Mouse (Mus musculus) erythroblast, adult 5-6 weeks (primary cell): Measurements from ENCODE around the gene Hist3h2a. TPM values are rescaled to one million over a fixed set of nuclear protein-coding genes. Genes with fewer than 3 reads are reported as not detected.

Experiments
- ATAC-seq: replicated peaks from 2 replicates; pipeline ENCODE4 v1.8.0; 2016; ENCODE audit warnings: moderate number of reproducible peaks, mild to moderate bottlenecking, moderate TSS enrichment, inconsistent platforms; ENCODE audit not compliant: poor library complexity, low FRiP score, severe bottlenecking
- total RNA-seq, 2 experiments: library from RNA; stranded (forward) in 1 of 2; stranded (reverse) in 1 of 2; fragments of 150-400 nt in 1 of 2; fragments of 200-764, 138-1000 nt in 1 of 2; gene quantifications; 2 replicates each; pipeline versions ENCODE4 v1.2.3 to v1.2.4; 2015 to 2017; ENCODE audit warnings: low replicate concordance in 2 of 2

Gene Hist3h2a
- total RNA-seq (2015; ENCODE audit: low replicate concordance) (30.5 and 41.5 TPM in 2 replicates), total RNA-seq (2017; ENCODE audit: low replicate concordance) (255 and 279 TPM in 2 replicates)

GRCm38 (mm10) chr11:58954420-58955142 lies at the start of gene Hist3h2a, which contains the start of gene Trim17:
Hist3h2a (plus strand) TSS chr11:58954685.
Trim17 (plus strand) TSS chr11:58954685.
- peak; percentile 79 for ATAC-seq

GRCm38 (mm10) chr11:58904838-58905237 lies 49.6 kb upstream of the Hist3h2a start:
- peak; percentile 53 for ATAC-seq

DNA sequence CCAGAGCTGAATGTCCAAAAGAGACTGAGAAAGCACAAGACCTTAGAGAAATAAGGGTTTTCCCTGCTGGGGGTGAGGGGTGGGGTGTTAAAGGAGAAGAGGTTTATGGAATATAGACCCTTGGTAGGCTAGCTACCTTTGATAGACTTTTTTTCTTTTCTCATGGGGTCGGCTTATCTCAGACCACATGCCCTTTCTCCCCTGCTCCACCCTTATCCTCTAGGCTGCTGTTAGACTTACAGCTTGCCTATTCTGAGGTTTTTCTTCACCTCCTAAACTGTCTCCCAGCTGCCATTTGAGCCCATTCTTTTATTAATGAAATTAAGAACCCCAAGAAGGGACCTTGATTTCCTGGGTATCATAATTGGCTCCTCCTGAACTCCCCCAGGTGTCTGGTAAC lies 40.7 kb upstream of the Hist3h2a start:
- ATAC-seq: peak; percentile 37

DNA sequence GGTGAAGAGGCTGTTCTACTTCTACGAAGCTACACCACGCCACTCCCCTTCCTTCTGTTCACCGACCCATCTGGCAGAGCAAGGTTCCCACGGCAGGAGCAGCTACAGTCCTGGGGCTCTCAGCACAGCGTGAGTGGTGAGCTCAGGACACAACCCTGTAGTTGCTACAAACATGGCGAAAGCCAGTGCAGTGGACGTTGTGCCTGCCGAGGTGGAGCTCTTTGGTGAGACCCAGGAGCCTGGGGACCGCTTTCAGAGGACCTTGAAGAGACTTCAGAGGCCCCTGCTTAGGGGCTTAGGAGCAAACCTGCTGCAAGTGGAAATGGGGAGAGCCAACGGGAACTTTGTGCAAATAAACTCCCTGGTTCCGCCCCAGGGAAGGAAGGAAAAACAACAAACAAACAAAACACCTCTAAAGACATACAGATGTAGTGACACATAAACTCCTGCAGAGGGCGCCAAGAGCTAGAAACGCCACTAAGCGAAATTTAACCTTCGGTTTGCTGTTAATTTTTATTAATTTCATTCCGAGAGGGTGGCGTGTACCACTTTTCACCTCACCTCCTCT lies 39.9 kb upstream of the Hist3h2a start:
- ATAC-seq: peak; percentile 40

DNA sequence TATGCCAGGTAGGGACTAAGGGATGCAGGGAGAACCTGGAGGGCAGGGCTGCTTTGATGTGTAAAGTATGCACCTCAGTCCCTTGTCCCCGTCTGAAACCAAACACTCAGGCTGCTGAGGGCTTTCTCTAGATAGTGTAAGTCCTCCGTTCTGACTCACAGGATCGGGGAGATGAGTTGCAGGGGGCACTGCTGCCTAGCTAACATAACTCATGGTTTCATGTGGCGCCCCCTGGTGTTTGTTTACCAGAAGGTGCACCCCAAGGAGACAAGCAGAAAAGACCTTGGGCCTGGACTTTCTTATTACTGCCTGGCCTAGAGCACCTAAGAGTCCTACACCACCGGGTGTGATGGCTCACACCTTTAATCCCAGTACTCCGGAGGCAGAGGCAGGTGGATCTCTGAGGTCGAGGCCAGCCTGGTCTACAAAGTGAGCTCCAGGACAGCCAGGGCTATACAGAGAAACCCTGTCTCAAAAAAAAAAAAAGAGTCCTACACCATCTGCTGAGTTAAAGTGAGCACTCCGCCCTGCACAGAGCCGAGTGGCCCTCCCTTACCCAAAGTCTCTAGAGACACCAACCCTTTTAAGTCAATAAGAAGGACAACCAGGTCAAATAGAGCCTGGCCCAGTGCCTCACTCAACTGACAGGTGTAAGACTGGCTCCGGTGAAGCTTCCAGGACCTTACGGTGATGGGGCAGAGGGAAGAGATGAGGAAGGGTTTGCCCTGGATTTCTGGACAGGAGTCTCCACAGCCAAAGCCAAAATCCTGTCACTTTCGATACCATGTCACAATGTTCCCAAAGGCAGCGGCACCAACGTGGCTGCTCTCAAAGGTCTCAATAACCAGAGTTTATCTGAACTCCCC lies 37.4 kb upstream of the Hist3h2a start:
- ATAC-seq: peak; percentile 59

DNA sequence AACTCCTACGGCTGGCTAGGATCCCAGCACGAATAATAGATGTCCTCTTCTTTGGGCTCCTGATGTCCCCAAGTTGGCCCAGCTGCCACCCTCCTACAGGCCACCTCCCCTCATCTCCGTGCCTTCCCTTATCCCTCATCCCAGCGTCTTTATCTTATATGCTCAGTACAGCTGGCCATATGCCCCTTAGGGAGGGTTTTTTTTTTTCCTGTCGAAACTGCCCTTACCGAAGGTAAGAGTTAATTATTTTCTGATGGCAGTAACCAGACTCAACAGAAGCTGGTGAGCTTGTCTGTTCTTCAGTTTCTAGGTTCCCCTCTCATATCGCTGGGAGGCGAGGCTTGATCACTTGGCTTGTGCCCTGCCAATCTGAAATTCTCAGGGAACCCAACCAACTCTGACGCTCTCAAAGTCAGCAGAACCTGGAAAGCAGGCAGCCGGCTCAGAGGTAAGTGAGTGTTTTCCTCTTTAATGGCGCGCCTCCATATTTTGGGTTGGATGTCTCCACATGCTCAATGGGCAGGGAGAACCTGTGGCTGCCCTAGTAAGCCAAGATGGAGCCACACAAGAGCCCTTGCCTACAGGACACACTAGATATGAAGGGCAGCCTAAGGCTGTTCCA lies 36.6 kb upstream of the Hist3h2a start, which contains the start of gene Btnl10:
TSS of gene Btnl10 (plus strand) at position 164 of the 622 bp plus-strand sequence.
- ATAC-seq: peak; percentile 63

DNA sequence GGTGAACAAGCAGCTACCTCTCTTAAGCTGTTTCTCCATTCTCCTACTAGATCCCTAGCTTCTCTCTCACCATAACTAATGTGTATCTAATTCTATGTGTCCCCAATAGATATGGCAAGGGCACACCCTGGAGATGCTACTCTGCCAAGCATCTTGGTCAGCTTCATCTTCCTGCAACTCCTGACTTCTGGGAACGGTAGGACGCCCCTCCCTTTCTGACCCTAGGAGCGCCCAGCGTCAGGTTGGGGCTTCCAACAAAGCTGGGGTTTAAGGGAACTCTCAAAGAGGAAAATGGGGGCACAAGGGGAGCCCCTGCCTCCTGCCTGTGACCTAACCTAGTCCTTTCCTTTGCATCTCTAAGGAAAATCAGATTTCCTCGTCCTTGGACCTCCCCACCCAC lies 35.7 kb upstream of the Hist3h2a start:
- peak; percentile 23 for ATAC-seq

DNA sequence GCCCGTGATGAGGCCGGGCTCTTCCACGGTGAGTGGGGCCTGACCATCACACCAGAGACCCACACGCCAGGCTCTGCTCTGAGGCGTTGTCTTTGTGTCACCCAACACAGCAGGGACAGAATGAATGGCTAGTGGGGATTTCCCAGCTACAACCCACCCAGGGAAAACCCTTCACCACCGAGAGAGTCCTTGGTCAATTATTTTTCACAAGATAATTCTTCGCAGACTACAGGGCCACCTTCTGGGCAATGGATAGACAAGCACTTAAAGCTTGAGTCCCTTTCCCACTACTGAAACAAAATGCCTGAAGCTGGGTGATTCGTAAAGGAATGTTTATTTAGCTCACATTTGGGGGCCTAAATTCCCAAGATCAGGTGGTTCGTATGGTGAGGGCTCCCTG lies 32.1 kb upstream of the Hist3h2a start:
- ATAC-seq: no peak

GRCm38 (mm10) chr11:58926651-58927050 lies 27.8 kb upstream of the Hist3h2a start:
- ATAC-seq: no peak

DNA sequence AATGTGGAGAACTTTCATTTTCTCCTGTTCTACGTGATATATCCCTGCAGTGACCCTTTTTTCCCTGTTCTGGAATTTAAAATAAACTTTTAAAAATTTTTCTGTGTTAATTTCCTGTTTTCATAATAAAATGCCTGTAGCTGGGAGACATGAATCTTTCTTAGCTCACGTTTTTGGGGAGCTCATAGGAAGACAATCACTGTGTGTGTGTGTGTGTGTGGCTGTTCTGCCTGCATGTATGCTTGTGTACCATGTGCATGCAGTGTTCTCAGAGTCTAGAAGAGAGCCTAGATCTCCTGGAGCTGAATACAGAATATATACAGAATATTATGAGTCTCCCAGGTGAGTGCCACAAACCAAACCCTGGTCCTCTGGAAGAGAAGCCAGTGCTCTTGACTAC lies 27.4 kb upstream of the Hist3h2a start:
- ATAC-seq: no peak

DNA sequence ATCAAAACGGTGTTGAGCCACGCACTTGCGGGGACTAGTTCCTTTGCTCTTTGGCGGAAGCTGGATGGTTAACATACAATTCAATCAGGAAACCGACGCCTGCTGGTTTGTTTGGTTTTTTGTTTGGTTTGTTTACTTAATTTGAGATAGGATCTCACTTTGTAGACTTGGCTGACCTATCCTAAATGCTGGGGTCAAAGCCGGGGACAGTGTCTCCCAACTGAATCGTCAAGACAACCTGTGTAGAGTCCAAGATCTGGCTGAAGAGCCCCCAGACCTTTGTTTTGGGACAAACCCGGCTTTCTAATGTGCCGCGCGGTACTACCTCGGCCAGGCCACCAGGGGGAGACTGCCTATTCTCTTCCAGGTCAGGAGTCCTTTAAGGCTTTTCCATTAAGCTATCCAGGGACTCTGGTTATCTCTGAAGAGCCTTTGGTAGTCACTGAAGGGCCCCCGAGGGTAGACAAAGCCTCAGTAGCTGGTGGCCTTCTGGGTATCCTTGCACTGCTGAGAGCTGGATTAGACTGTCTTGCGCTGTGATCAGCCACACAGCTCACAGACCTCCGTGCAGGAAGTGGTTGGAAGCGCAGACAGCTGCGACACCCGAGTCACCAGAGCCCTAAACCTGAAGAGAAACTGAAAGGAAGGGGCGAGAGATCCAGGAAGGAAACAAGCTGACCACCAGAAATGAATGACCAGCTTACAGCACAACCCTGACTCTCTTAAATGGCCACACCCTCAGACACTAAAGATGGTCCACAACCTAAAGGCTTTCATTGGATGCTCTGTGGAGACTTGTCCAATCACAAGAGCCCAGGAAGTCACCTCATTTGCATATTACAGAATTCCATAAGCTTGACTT lies 26.5 kb upstream of the Hist3h2a start:
- ATAC-seq: peak; percentile 76

GRCm38 (mm10) chr11:58929055-58929454 lies 25.4 kb upstream of the Hist3h2a start:
- no peak for ATAC-seq

DNA sequence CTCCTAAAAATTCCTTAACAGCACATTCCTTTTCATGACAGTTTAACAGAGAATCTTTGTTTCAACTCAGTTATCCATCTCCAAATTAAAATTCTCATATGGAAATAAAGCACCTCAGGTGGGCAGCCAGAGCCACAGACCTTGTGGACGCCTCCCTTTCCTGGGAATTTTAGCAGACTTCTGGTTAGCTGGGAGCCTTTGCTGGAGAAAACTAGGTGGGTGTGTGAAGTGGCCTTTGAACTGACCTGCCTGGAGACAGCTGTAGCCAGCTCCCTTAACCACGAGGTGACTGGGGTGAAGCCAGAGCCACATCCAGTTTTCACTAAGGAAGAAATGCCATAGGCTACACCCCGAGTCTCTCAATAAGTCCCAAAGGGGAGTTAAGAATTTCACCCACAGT lies 24.8 kb upstream of the Hist3h2a start:
- no peak for ATAC-seq

DNA sequence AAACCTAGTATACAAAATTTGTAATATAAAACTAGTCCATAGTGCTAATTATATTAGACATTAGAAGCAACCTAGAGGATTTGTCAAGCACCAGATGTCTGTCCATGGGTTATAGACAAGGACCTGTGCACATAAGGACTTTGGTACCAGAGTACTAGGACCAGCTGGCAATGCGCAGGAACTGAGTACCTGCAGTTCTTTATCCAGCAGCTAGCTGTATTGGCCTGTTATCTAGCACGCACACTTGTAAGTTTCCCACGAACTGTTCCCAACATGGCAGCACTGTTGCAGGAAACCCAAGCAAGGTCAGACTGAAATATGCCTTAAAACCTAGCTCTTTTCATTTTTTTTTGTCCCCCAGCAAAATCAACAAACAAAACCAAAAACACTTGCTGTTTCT lies 24.2 kb upstream of the Hist3h2a start:
- peak; percentile 60 for ATAC-seq

GRCm38 (mm10) chr11:58931576-58931975 lies 22.9 kb upstream of the Hist3h2a start:
- no peak for ATAC-seq

GRCm38 (mm10) chr11:58937909-58938308 lies 16.6 kb upstream of the Hist3h2a start:
- peak; percentile 53 for ATAC-seq

- peak; percentile 94 for ATAC-seq
Measured at GRCm38 (mm10) chr11:58938322-58939087, 16.0 kb upstream of the Hist3h2a start, which contains the start of gene Rnf187. Rnf187 (minus strand) TSS chr11:58938916.

DNA sequence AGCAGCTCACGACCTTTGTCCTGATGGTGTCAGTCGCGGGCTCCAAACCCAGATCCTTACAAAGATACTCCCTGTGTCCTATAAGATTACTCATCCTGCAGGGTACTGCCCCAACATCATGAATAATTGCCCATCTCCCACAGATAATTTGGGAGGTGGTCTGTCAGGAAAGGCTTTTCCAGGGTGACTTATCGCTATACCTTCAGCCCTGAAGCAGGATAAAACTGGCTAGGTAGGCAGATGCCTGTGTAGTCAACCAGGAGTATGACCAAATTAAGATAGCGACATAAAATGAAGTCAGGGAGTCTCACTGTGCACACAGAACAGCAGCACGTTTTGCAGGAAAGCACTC lies 15.4 kb upstream of the Hist3h2a start:
- ATAC-seq: no peak; the same call in 1 of the 2 replicates
